Mouse (Mus musculus) skeletal muscle tissue, adult 2 months (tissue): ENCODE results near the gene Esr2.
A peak's percentile ranks its signal among the peaks of the same experiment; 100 is the strongest.

Experiments used
- DNase-seq: peaks from one replicate; pipeline ENCODE4 v3.0.0-alpha.2; 2012; ENCODE audit warnings: low read depth, low spot score

Esr2 gene

DNA sequence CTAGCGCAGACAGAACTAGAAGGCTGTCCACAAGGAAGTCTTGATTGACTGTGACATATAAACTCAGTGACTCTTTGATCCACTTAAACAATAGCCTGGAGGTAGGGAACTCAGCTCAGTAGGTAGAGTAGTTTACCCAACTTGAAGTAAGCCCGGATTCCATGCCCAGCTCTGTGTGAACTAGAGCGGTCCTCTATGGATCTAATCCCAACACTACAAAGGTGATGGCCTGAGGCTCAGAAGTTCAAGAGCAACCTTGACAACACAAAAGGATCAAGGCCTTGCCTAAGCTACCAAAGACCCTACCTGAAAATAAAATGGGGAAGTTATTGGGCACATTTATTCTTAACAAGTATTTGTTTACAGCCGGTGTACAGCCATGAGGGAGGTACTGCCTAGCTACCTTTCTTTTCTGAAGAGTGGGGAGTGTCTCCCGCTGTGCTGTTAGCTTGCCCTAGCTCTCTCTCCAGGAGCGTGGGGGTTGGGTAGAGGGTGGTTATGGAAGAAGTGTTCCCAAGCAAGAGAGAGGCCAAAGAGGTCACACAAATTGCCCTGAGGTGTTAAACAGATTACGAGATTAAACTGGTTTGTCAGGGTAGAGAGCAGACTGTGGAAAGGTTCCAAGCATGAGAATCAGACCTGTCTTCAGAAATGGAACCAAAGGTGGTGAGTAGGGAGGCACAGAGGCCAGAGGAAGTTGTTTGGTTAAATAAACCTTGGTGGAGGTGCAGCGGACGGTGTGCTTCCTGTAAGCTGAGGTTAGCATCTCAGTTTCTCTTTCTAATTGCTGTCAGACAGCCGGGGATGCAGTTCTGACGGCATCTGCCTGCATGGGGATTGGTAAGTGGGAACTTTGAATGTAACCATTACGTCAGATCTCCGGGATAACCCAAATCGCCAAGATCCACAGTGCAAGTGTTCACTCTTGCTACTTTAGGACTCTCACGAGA, 90.8 kb downstream of the Esr2 start:
- DNase-seq: no peak

DNA sequence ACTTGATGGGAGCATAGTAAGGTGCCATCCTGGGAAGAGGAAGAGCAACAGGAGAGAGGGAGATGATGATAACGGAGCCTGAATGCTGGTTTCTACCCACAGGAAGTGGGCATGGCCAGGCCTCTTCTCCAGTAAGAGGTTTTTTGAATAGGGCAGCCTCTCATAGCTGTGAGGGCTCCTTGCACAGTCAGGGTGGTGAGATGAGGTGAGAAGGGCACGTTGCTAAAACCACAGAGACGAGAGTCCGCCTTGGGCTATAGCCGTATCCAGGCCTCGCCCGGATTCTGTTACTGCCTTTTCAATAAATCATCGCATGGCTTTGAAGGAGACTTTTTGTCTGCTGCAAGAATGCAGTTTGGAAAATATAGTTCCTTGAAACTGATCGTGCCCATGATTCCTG, 92.0 kb downstream of the Esr2 start:
- DNase-seq: no peak

DNA sequence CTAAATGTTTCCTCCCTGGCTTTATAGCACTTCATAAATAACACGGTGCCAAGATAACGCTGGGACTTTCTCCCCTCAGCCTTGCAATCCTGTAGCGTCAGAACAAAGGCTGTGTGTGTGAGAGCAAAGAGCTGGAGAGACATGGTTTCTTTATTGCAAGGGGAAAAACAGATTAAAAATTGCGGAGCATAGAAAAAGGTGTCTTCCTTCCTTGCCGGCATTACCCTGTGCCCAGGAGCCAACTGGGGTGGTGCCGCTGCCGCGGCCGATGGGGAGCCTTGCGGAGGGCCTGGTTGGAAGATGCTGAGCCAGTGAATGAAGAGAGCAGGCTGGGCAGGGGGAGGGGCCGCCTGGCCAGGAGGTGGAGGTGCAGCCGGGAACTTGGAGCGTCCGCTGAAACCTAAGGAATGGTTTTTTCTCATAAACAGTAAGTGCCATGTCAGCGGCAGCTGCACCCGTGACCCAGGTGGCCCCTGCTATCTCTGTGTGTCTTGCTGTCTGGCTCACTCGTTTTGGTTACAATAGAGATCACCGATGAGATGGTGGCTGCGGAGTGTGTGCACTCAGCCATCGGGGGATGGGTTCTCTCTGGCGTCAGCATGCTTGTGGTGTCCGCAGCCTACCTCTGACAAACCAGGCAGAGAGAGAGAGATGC, 95.4 kb downstream of the Esr2 start:
- DNase-seq: peak; percentile 34

DNA sequence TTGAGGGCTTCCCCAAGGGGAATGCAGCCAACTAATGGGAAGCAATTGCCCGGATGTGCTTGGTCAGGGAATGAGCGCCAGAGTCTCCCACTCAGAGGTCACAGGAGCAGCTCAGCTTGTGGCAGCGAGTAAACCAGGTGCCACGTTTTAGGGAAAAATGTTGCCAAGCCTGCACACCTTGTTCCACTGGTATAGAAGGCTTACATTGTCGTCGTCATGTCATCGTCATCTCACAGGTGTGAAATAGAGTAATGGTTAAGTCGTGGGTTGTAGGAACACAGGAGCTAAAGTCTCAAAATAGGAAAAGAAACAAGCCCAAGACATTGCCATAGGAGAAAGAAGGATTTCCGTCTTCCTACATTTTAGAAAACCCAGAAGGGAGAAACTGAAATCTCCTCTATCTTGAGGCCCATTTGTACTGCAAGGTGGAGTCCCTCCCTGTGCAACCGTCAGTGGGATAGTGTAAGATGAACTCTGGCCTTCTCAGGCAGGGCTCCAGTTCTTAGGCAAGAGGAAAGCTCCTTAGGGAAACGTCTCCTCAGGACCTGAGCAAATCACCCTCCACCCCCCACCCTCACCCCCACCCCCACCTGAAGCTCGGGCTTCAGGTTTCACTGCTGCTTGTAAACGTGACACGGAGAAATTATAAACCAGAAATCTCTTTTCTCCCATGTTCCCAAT, 96.0 kb downstream of the Esr2 start:
- DNase-seq: peak; percentile 36

DNA sequence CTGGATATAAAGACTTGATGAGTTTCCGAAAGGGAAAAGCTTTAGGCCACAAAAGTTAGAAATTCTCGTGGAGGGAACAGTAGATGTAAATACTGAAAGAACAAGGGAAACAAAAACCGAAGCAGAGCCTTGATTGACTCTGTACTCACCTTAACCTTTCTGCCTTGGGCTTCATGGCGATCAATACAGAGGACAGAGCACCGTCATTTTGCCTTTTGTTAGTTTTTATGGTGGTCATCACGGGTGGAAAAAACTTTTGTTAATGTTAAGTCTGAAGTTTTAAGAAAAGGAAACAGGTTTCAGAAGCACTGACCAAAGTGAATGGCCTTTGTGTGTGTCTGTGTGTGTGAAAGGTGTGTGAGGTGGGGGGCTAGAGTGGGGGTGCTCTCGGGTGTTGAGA, 103.1 kb downstream of the Esr2 start:
- no peak for DNase-seq

DNA sequence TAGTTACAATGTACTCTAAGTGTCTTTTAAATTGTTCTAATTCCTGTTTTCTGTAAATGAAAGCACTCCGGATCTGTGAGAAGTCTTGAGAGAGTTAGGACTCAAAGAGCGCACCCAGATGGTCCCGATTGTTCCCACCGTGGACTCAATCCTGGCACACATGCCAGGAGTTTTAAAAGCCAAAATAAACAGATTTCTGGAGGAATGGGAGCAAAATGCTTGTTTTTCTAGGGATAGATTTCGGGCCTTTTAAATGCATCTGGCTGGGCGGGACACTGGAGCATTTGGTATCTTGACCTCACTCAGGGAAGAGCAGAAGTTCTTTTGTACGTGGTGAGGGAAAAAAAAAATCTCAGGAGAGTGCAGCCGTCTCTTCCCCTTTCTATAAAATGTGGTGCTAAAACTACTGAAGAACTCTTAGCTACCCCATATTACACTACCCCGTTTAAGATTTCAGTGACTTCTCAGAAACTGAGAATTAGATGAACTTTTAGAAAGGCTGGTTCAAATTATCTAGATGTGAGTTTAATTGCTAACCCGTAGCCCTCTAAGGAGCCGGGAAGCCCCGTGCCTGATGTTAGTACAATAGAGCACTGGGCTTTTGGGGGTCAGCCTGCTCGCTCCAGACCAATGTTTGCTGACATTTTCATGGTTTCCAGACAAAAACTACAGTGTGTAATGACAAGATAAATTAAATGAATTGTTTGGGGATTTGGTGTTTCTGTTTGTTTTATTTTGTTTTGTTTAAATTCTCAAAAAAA, 103.8 kb downstream of the Esr2 start:
- DNase-seq: no peak

DNA sequence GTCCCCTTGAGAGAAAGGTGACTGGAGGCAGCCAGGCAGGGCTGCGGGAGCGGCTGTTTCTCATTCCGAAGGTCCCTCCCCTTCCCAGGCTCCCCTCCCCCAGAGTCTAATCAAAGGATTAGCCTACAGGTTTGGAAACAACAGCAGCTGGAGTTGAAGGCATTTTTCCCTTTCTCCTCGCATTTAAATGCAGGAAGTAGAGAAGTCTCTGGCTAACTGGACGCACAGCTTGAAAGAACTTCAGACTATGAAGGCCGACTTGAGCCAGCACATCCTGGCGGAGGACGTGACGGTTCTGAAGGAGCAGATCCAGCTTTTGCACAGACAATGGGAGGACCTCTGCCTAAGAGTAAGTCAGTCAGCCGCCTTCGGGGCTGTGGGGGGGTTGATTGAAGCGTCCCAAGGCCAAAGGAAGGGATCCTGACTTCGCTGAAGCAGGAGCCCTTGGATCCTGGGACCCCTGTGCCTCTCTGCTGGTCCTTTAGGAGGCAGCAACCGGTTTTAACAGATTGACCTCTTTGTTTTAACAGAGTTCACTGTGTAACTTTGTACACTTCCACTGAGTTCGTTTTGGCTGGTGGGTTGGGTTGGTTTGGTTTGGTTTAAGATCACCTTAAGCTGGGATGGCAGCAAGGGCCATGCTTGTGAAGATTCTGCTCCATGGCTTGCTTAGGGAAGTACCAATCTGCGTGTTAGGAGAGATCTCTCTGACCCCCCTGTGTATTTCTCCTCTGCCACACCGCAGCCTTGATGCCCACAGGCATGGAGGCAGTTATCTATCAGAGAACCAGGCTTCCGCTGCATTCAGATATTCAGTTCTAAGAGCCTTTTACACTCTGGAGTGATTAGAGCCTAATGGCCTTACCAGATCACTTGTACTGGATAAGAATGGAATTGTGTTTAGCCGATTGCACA, 104.9 kb downstream of the Esr2 start:
- DNase-seq: no peak
